Mouse (Mus musculus): Measurements from ENCODE around the gene Herpud1. TPM values are rescaled to one million over a fixed set of nuclear protein-coding genes. Genes with fewer than 3 reads are reported as not detected.
A peak's percentile ranks its signal among the peaks of the same experiment; 100 is the strongest.

Gene Herpud1
- total RNA-seq (2014; rRNA removed; ENCODE audit: low replicate concordance) (177 and 179 TPM in 2 replicates), polyA plus RNA-seq (2015; fragmentation: Nextera tagmentation; extraction: Ambion mirVana) (131 and 159 TPM in 2 replicates)

DNA sequence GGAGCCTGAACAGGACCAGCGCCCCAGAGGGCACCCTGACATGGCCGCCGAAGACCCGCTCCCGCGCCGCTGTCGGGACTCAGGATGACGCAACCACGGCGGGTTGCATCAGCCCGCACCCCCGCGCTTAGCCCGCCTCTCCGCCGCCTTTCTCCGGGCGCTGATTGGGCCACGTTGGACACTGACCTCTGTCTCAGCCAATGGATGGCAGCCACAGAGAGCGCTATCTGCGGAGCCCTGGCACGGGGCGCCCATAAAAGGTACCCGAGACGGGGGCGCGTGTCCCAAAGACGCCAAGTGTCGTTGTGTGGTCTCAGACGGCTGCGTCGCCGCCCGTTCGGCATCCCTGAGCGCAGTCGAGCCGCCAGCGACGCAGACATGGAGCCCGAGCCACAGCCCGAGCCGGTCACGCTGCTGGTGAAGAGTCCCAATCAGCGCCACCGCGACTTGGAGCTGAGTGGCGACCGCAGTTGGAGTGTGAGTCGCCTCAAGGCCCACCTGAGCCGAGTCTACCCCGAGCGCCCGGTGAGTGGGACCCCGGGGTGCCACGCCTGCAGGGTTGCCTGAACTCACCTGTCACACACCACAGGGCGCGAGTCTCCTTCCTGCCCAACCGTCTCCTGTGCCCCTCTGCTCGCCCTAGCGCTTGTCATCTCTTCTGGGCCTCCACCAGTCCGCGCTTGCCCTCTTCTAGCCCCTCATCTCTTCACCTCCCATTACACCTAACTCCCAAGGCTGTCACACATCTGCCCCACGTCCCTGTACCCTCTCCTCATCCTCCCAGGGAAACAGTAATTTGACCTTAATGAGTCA lies at the start of gene Herpud1:
TSS of gene Herpud1 (plus strand) at position 225 of the 813 bp plus-strand sequence.
- DNase-seq (ENCODE audit: low spot score) (peak; percentile 97), ATAC-seq (ENCODE audit: insufficient read depth, low read depth) (peak; percentile 96)
- Histone ChIP-seq H3K9me3 (replicated peaks; ENCODE audit: control insufficient read depth, low read length) (no peaks in the 10 kb centered on the region), H3K4me1 (ENCODE audit: control insufficient read depth, insufficient read depth) (no peaks in the 10 kb centered on the region), H3K27ac (ENCODE audit: low read depth) (peak within 1 kb of the TSS; percentile 93), H3K36me3 (replicated peaks; ENCODE audit: control insufficient read depth, insufficient read depth, low read length) (peaks cover 23% of the 10 kb centered on the region), H3K4me2 (ENCODE audit: low read depth, low read length) (peak within 1 kb of the TSS; percentile 70), H3K4me3 (ENCODE audit: low read depth, low read length) (peak within 1 kb of the TSS; percentile 75), H3K27me3 (ENCODE audit: control insufficient read depth, insufficient read depth, low read length) (no peaks in the 10 kb centered on the region), H3K9ac (replicated peaks; ENCODE audit: low read depth, low read length) (peak within 1 kb of the TSS; percentile 79)
- TF ChIP-seq EP300 (IDR thresholded peaks at IDR 0.05; ENCODE audit: low read depth) (peak; percentile 52; the same call in 1 of the 2 replicates), CTCF (IDR thresholded peaks at IDR 0.05; ENCODE audit: low read depth) (no peak)
- under 1% methylated on average over 64 of the region's 65 CpGs for WGBS

DNA sequence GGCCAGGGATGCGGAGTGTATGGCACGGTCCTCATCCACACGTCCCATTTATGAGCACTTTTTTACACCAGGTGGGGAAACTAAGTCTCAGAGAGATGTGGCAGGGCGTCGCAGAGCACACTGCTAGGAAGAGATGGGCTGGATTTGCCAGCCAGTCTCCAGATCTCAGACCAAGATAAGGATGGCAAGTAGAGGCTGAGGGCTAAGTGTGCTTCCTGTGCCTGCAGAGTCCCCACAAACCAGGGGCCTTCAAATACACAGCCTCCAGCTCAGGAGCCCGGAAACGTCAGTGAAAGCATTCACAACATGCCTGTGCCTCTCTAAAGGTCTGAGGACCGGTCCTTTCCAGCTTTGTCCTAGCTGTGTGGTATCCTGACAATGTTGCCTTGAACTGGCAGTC lies 48.7 kb upstream of the Herpud1 start:
- no peaks in the 10 kb centered on the region for H3K4me1 ChIP-seq (ENCODE audit: control insufficient read depth, insufficient read depth)
- DNase-seq (ENCODE audit: low spot score), result no peak
- 65% methylated on average over 8 of the region's 8 CpGs for WGBS
- TF ChIP-seq EP300 (IDR thresholded peaks at IDR 0.05; ENCODE audit: low read depth), result no peak
- TF ChIP-seq CTCF (IDR thresholded peaks at IDR 0.05; ENCODE audit: low read depth), result no peak
- H3K27ac ChIP-seq (ENCODE audit: low read depth), result no peak overlapping the region
- H3K4me2 ChIP-seq (ENCODE audit: low read depth, low read length), result no peak overlapping the region
- ATAC-seq (ENCODE audit: insufficient read depth, low read depth), result no peak
- no peak overlapping the region for H3K9ac ChIP-seq (replicated peaks; ENCODE audit: low read depth, low read length)
- H3K9me3 ChIP-seq (replicated peaks; ENCODE audit: control insufficient read depth, low read length), result no peaks in the 10 kb centered on the region
- H3K27me3 ChIP-seq (ENCODE audit: control insufficient read depth, insufficient read depth, low read length), result no peaks in the 10 kb centered on the region
- no peak overlapping the region for H3K4me3 ChIP-seq (ENCODE audit: low read depth, low read length)
- no peaks in the 10 kb centered on the region for H3K36me3 ChIP-seq (replicated peaks; ENCODE audit: control insufficient read depth, insufficient read depth, low read length)

DNA sequence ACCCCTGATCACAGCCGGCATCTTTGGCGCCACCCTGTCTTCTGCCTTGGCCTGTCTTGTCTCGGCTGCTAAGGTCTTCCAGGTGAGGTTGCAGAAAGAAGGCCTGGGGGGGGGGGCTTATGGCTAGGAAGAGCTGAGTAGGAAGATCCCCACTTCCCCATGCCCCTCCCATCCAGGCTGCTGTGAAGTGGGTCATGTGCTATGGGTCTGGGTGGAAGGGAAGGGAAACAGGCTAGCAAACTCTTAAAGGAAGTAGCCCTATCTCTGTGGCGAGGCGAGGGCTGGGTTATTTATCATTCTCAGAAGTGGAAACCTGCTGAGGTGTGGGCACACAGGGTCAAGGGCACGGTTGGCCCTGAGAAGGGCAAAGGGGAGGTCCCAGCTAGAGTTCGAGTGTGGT lies 45.4 kb upstream of the Herpud1 start:
- H3K27ac ChIP-seq (ENCODE audit: low read depth), result no peak overlapping the region
- no peaks in the 10 kb centered on the region for H3K4me1 ChIP-seq (ENCODE audit: control insufficient read depth, insufficient read depth)
- 77% methylated on average over 7 of the region's 7 CpGs for WGBS
- no peak overlapping the region for H3K4me2 ChIP-seq (ENCODE audit: low read depth, low read length)
- no peaks in the 10 kb centered on the region for H3K27me3 ChIP-seq (ENCODE audit: control insufficient read depth, insufficient read depth, low read length)
- ATAC-seq (ENCODE audit: insufficient read depth, low read depth) (no peak), DNase-seq (ENCODE audit: low spot score) (no peak)
- H3K9me3 ChIP-seq (replicated peaks; ENCODE audit: control insufficient read depth, low read length), result no peaks in the 10 kb centered on the region
- TF ChIP-seq CTCF (IDR thresholded peaks at IDR 0.05; ENCODE audit: low read depth), result no peak
- no peak for TF ChIP-seq EP300 (IDR thresholded peaks at IDR 0.05; ENCODE audit: low read depth)
- H3K4me3 ChIP-seq (ENCODE audit: low read depth, low read length), result no peak overlapping the region
- no peaks in the 10 kb centered on the region for H3K36me3 ChIP-seq (replicated peaks; ENCODE audit: control insufficient read depth, insufficient read depth, low read length)
- H3K9ac ChIP-seq (replicated peaks; ENCODE audit: low read depth, low read length), result no peak overlapping the region

DNA sequence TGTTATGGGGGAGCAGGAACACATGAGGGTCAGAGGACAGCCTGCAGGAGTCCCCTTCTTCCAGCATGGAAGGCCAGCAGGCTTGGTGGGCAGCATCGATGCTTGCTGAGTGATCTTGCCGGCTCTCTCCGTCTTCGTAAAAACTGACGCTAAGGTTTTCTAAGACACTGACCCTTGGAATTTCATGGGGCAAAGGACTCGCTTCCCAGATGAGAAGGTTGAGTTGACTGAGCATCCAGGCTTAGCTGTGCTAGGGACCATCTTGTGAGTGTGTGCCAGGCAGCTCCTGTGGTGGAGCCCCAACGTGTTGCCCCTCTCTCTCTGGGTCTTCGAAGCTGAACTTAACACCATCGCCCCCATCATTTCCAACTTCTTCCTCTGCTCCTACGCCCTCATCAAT lies 43.5 kb upstream of the Herpud1 start:
- H3K27ac ChIP-seq (ENCODE audit: low read depth), result no peak overlapping the region
- H3K27me3 ChIP-seq (ENCODE audit: control insufficient read depth, insufficient read depth, low read length), result no peaks in the 10 kb centered on the region
- no peaks in the 10 kb centered on the region for H3K36me3 ChIP-seq (replicated peaks; ENCODE audit: control insufficient read depth, insufficient read depth, low read length)
- no peaks in the 10 kb centered on the region for H3K9me3 ChIP-seq (replicated peaks; ENCODE audit: control insufficient read depth, low read length)
- TF ChIP-seq EP300 (IDR thresholded peaks at IDR 0.05; ENCODE audit: low read depth), result no peak
- TF ChIP-seq CTCF (IDR thresholded peaks at IDR 0.05; ENCODE audit: low read depth), result no peak
- ATAC-seq (ENCODE audit: insufficient read depth, low read depth) (no peak), DNase-seq (ENCODE audit: low spot score) (no peak)
- 85% methylated on average over 10 of the region's 10 CpGs for WGBS
- no peak overlapping the region for H3K4me3 ChIP-seq (ENCODE audit: low read depth, low read length)
- no peak overlapping the region for H3K9ac ChIP-seq (replicated peaks; ENCODE audit: low read depth, low read length)
- no peak overlapping the region for H3K4me2 ChIP-seq (ENCODE audit: low read depth, low read length)
- H3K4me1 ChIP-seq (ENCODE audit: control insufficient read depth, insufficient read depth), result no peaks in the 10 kb centered on the region

DNA sequence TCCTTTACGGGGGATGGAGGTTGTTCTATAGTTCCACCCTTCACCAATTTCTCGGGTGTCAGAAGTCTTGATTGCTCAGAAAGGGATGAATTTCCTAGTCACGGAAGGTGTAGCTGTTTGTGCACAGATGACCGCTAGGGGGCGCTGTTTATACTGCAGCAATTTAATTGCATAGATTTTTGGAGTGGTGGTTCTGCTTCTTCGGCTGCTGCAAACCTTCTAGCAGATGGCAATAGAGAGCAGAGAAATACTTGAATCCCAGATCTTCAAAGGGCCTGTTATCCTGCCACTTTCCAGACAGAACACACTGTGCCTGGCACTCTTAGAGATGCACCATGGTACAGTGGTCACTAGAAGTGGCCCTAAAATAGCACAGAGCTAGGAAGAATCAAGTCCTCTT lies 42.9 kb upstream of the Herpud1 start:
- DNase-seq (ENCODE audit: low spot score) (peak; percentile 81), ATAC-seq (ENCODE audit: insufficient read depth, low read depth) (peak; percentile 77)
- no peaks in the 10 kb centered on the region for H3K36me3 ChIP-seq (replicated peaks; ENCODE audit: control insufficient read depth, insufficient read depth, low read length)
- WGBS, result 13% methylated on average over 6 of the region's 6 CpGs
- H3K4me3 ChIP-seq (ENCODE audit: low read depth, low read length), result no peak overlapping the region
- no peak overlapping the region for H3K9ac ChIP-seq (replicated peaks; ENCODE audit: low read depth, low read length)
- H3K27me3 ChIP-seq (ENCODE audit: control insufficient read depth, insufficient read depth, low read length), result no peaks in the 10 kb centered on the region
- peak; percentile 59; the same call in 1 of the 2 replicates for TF ChIP-seq EP300 (IDR thresholded peaks at IDR 0.05; ENCODE audit: low read depth)
- peak; percentile 90 for TF ChIP-seq CTCF (IDR thresholded peaks at IDR 0.05; ENCODE audit: low read depth)
- H3K9me3 ChIP-seq (replicated peaks; ENCODE audit: control insufficient read depth, low read length), result no peaks in the 10 kb centered on the region
- peak overlapping the region; percentile 43; the same call in 1 of the 2 replicates for H3K27ac ChIP-seq (ENCODE audit: low read depth)
- H3K4me2 ChIP-seq (ENCODE audit: low read depth, low read length), result no peak overlapping the region
- no peaks in the 10 kb centered on the region for H3K4me1 ChIP-seq (ENCODE audit: control insufficient read depth, insufficient read depth)

Measured in heart, postnatal 0 days (tissue).